Mouse (Mus musculus) bone marrow, adult 2 months (tissue): Measurements from ENCODE around the gene Cacna1e. TPM values are rescaled to one million over a fixed set of nuclear protein-coding genes. Genes with fewer than 3 reads are reported as not detected.

Source experiments
- H3K27ac ChIP-seq: fragments of 200-500 bp; 2 replicates; pipeline ENCODE4 v1.5.1; 2012; ENCODE audit warnings: low read depth, mild to moderate bottlenecking, control low read depth, inconsistent platforms, low read length; ENCODE audit not compliant: control insufficient read depth, poor library complexity, insufficient read depth
- H3K4me1 ChIP-seq: fragments of 200-500 bp; 2 replicates; pipeline ENCODE4 v1.6.1; 2011; ENCODE audit warnings: low read length; ENCODE audit not compliant: control insufficient read depth, insufficient read depth
- H3K4me3 ChIP-seq: fragments of 200-500 bp; replicated peaks from 2 replicates; pipeline ENCODE3; 2011; ENCODE audit warnings: mild to moderate bottlenecking, low read depth, low read length, control low read depth; ENCODE audit not compliant: control insufficient read depth
- CTCF ChIP-seq: fragments of 200-500 bp; IDR thresholded peaks from 2 replicates; pipeline ENCODE4 v1.5.1; 2011; ENCODE audit warnings: low read length, control low read depth; ENCODE audit not compliant: control insufficient read depth, insufficient read depth
- POLR2A ChIP-seq: fragments of 200-500 bp; IDR thresholded peaks from 2 replicates; pipeline ENCODE4 v1.6.1; 2011; ENCODE audit warnings: low read depth, mild to moderate bottlenecking, control low read depth, low read length, borderline replicate concordance; ENCODE audit not compliant: control insufficient read depth
- WGBS: fragments of 180-500 bp; shearing (Covaris S2); methylation state at CpG from one replicate; pipeline ENCODE4 v1.1.7; 2018; 5-methylcytosine and 5-hydroxymethylcytosine counted together
- polyA plus RNA-seq: library from polyadenylated mRNA; stranded (reverse); fragments of >200 nt; gene quantifications from 2 replicates; pipeline ENCODE4 v1.2.4, GENCODE M21; 2011; ENCODE audit warnings: low replicate concordance; ENCODE audit not compliant: missing spikeins, insufficient read depth, insufficient read length

The Cacna1e gene
- polyA plus RNA-seq, 1 experiment, result 13.6 TPM

GRCm38 (mm10) chr1:154752081-154752480 is 132.2 kb downstream of the Cacna1e start:
- H3K27ac ChIP-seq, result no peak overlapping the region
- WGBS, result 67% methylated on average over 2 of the region's 2 CpGs
- H3K4me3 ChIP-seq, result no peak overlapping the region
- no peaks in the 10 kb centered on the region for H3K4me1 ChIP-seq
- TF ChIP-seq CTCF (no peak), POLR2A (no peak)

DNA sequence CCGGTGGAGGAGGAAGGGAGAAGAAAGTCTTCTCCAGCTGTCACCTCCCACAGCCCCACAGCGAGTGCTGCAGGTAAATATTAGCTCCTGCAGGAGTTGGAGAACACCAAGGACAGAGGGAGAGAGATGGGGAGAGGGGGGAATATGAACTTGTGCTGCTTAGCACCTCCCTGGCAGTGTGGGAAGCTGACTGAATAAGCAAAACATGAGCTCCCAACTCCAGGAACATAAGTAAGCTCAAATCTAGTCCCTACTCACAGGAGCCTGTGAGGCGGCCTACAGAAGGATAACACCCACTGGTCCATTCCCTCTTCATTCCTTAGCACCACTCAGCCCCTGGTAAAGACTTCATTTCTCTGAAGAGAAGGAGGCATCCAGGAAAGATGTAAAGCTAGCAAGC is 135.8 kb downstream of the Cacna1e start:
- WGBS, result 65% methylated on average over 3 of the region's 3 CpGs
- no peak overlapping the region for H3K27ac ChIP-seq
- no peak for TF ChIP-seq POLR2A
- TF ChIP-seq CTCF, result no peak
- H3K4me3 ChIP-seq, result no peak overlapping the region
- H3K4me1 ChIP-seq, result no peaks in the 10 kb centered on the region

DNA sequence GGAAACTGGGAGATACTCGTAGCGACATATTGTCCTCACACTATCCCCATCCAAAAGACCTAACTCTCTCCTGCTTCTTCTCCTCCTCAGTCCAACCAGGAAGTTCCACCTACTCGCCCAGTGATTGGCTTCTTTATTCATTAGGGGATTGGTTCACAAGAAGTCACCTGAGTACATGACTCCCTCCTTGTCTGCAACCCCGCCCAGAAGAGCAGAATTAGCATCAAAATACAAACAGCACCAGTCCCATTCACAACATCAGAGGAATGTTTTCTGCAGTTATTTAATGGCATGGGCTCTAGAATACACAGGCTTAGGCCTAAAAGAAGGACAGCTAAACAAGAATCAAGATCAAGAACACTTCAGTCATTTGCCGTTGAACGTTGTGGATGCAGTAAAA is 139.1 kb downstream of the Cacna1e start:
- no peak overlapping the region for H3K4me3 ChIP-seq
- H3K4me1 ChIP-seq, result no peaks in the 10 kb centered on the region
- 88% methylated on average over 6 of the region's 6 CpGs for WGBS
- TF ChIP-seq POLR2A, result no peak
- TF ChIP-seq CTCF, result no peak
- H3K27ac ChIP-seq, result no peak overlapping the region

GRCm38 (mm10) chr1:154730411-154730961 is 153.8 kb downstream of the Cacna1e start:
- no peak for TF ChIP-seq CTCF
- 69% methylated on average over 7 of the region's 7 CpGs for WGBS
- Histone ChIP-seq H3K4me3 (no peak overlapping the region), H3K4me1 (0 out of 2 replicates have a peak, but pooled peaks cover 1% of the 10 kb centered on the region), H3K27ac (no peak overlapping the region)

GRCm38 (mm10) chr1:154729269-154729980 is 154.9 kb downstream of the Cacna1e start:
- no peak overlapping the region for H3K4me3 ChIP-seq
- H3K27ac ChIP-seq, result no peak overlapping the region
- WGBS, result 47% methylated on average over 6 of the region's 6 CpGs
- 0 out of 2 replicates have a peak, but pooled peaks cover 1% of the 10 kb centered on the region for H3K4me1 ChIP-seq
- TF ChIP-seq CTCF (peak; percentile 19; the same call in 1 of the 2 replicates), POLR2A (no peak)

GRCm38 (mm10) chr1:154728682-154729081 is 155.6 kb downstream of the Cacna1e start:
- Histone ChIP-seq H3K27ac (no peak overlapping the region), H3K4me3 (no peak overlapping the region), H3K4me1 (0 out of 2 replicates have a peak, but pooled peaks cover 1% of the 10 kb centered on the region)
- TF ChIP-seq CTCF, result no peak
- 35% methylated on average over 5 of the region's 5 CpGs for WGBS

GRCm38 (mm10) chr1:154727696-154728095 is 156.6 kb downstream of the Cacna1e start:
- H3K27ac ChIP-seq, result no peak overlapping the region
- 0 out of 2 replicates have a peak, but pooled peaks cover 1% of the 10 kb centered on the region for H3K4me1 ChIP-seq
- no peak overlapping the region for H3K4me3 ChIP-seq
- TF ChIP-seq CTCF (no peak), POLR2A (no peak)
- 68% methylated on average over 8 of the region's 8 CpGs for WGBS

DNA sequence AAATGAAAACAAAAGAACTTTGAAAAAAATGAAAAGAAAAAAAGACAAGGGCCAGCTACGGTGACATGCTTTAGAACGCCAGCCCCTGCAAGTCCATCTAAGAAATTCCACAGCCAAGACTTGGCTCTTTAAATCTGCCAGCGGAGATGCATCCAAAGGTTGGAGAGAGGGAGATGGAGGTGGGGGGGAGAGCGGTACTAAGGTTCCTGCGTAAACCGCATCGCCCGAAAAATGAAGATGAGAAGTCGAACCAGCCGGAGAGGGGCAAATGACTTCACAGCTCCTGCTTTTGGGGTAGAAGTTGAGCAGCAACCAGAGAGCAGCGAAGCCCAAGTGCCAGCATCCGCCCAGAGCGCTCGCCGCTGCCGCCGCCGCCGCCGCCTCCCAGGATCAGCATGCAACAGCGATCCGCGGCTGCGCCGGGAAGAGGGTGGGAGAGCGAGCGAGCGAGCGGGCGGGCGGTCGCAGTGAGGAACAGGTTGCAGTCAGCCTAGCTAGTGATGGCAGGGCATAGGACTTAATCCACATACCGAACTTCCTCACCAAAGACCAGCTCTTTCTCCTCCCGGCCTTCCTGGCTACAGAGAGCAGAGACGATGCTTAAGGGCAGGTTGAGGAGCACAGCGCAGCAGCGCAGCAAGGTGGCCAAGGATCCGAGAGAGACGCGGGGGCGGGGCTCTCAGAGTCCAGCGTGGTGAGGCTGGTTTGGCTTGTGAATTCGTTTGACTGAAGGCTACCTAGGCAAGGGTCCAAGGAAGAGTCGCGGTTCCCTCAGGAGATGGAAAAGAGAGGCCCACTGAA is 157.7 kb downstream of the Cacna1e start:
- 2% methylated on average over 45 of the region's 45 CpGs for WGBS
- Histone ChIP-seq H3K4me1 (0 out of 2 replicates have a peak, but pooled peaks cover 1% of the 10 kb centered on the region), H3K4me3 (peak overlapping the region; percentile 43), H3K27ac (no peak overlapping the region)
- TF ChIP-seq CTCF (no peak), POLR2A (no peak)
